Mouse (Mus musculus) liver, embryonic 11.5 days (tissue): ENCODE results near the gene Engase. TPM values are rescaled to one million over a fixed set of nuclear protein-coding genes. Genes with fewer than 3 reads are reported as not detected.

Experiments
- ATAC-seq: fragments of 200-750 bp; cut with Nextera tagmentation; replicated peaks from 2 replicates; pipeline ENCODE4 v1.8.0; 2017; ENCODE audit warnings: moderate number of reproducible peaks, mild to moderate bottlenecking, moderate TSS enrichment, moderate library complexity; ENCODE audit not compliant: low FRiP score
- DNase-seq: peaks from one replicate; pipeline ENCODE4 v3.0.0-alpha.2; 2017; ENCODE audit warnings: low spot score
- H3K27ac ChIP-seq: fragments of 300-500 bp; sonication (generic); 2 replicates; pipeline ENCODE4 v1.5.1; 2014; ENCODE audit warnings: mild to moderate bottlenecking, low read depth, low read length, control low read depth
- H3K27me3 ChIP-seq: fragments of 300-500 bp; sonication (generic); replicated peaks from 2 replicates; pipeline ENCODE4 v1.6.1; 2014; ENCODE audit warnings: low read length, mixed read lengths; ENCODE audit not compliant: control insufficient read depth, insufficient read depth
- H3K36me3 ChIP-seq: fragments of 300-500 bp; sonication (generic); 2 replicates; pipeline ENCODE4 v1.6.1; 2014; ENCODE audit warnings: mild to moderate bottlenecking, low read length, moderate library complexity, mixed read lengths; ENCODE audit not compliant: control insufficient read depth, insufficient read depth
- H3K4me1 ChIP-seq: fragments of 300-500 bp; sonication (generic); replicated peaks from 2 replicates; pipeline ENCODE4 v1.6.1; 2014; ENCODE audit warnings: low read length, mixed read lengths; ENCODE audit not compliant: control insufficient read depth, insufficient read depth
- H3K4me2 ChIP-seq: fragments of 300-500 bp; sonication (generic); 2 replicates; pipeline ENCODE4 v1.6.1; 2014; ENCODE audit warnings: mild to moderate bottlenecking, control low read depth, moderate library complexity
- H3K4me3 ChIP-seq: fragments of 300-500 bp; sonication (generic); 2 replicates; pipeline ENCODE4 v1.5.1; 2014; ENCODE audit warnings: low read depth, low read length, control low read depth
- H3K9ac ChIP-seq: fragments of 300-500 bp; sonication (generic); 2 replicates; pipeline ENCODE4 v1.6.1; 2014; ENCODE audit warnings: low read depth, low read length, control low read depth
- H3K9me3 ChIP-seq: fragments of 300-500 bp; sonication (generic); 2 replicates; pipeline ENCODE4 v1.6.1; 2016; ENCODE audit warnings: low read length, inconsistent platforms, mixed read lengths; ENCODE audit not compliant: control insufficient read depth
- WGBS: fragments of 180-500 bp; shearing (Covaris S2); extraction: QIAGEN DNeasy Blood & Tissue Kit; methylation state at CpG from one replicate; pipeline ENCODE4 v1.1.7; 2014; 5-methylcytosine and 5-hydroxymethylcytosine counted together
- polyA plus RNA-seq: library from polyadenylated mRNA; unstranded; fragments of >200 nt; fragmentation: Nextera tagmentation; extraction: Ambion mirVana; gene quantifications from 2 replicates; pipeline ENCODE4 v1.2.1, GENCODE M21; 2014

The Engase gene
- polyA plus RNA-seq, 1 experiment from 2014 or later = 13.4 TPM

GRCm38 (mm10) chr11:118488191-118488906, 11.7 kb downstream of the Engase start:
- H3K4me3 ChIP-seq = no peak overlapping the region
- H3K4me2 ChIP-seq = no peak overlapping the region
- no peaks in the 10 kb centered on the region for H3K9me3 ChIP-seq
- H3K27me3 ChIP-seq = no peaks in the 10 kb centered on the region; the same call in 1 of the 2 replicates
- H3K36me3 ChIP-seq = peaks cover 9% of the 10 kb centered on the region; the same call in 1 of the 2 replicates
- H3K27ac ChIP-seq = no peak overlapping the region
- ATAC-seq (no peak), DNase-seq (no peak)
- WGBS = 76% methylated on average over 8 of the region's 8 CpGs
- peaks cover 5% of the 10 kb centered on the region for H3K4me1 ChIP-seq
- H3K9ac ChIP-seq = no peak overlapping the region

- H3K27me3 ChIP-seq = no peaks in the 10 kb centered on the region; the same call in 1 of the 2 replicates
- no peak overlapping the region for H3K4me3 ChIP-seq
- WGBS = 78% methylated on average over 12 of the region's 12 CpGs
- ATAC-seq (no peak), DNase-seq (no peak)
- peaks cover 5% of the 10 kb centered on the region for H3K4me1 ChIP-seq
- no peaks in the 10 kb centered on the region for H3K9me3 ChIP-seq
- no peak overlapping the region for H3K4me2 ChIP-seq
- H3K9ac ChIP-seq = no peak overlapping the region
- H3K27ac ChIP-seq = no peak overlapping the region
- peaks cover 5% of the 10 kb centered on the region; the same call in 1 of the 2 replicates for H3K36me3 ChIP-seq
These were observed 12.3 kb downstream of the Engase start for GRCm38 (mm10) chr11:118488907-118489270.

- 16% methylated on average over 22 of the region's 22 CpGs for WGBS
These were observed 14.1 kb downstream of the Engase start for GRCm38 (mm10) chr11:118490566-118491218.

GRCm38 (mm10) chr11:118491230-118491629, 14.6 kb downstream of the Engase start:
- Histone ChIP-seq H3K27me3 (no peaks in the 10 kb centered on the region; the same call in 1 of the 2 replicates), H3K4me3 (no peak overlapping the region), H3K9ac (no peak overlapping the region), H3K36me3 (no peaks in the 10 kb centered on the region), H3K9me3 (no peaks in the 10 kb centered on the region), H3K4me1 (peaks cover 5% of the 10 kb centered on the region), H3K4me2 (no peak overlapping the region), H3K27ac (no peak overlapping the region)
- DNase-seq = no peak
- 75% methylated on average over 7 of the region's 7 CpGs for WGBS
- no peak for ATAC-seq

More at GRCm38 (mm10) chr11:118490566-118491218, 14.1 kb downstream of the Engase start:
- Histone ChIP-seq H3K9me3 (no peaks in the 10 kb centered on the region), H3K9ac (peak overlapping the region; percentile 38), H3K27me3 (no peaks in the 10 kb centered on the region; the same call in 1 of the 2 replicates), H3K4me2 (peak overlapping the region; percentile 67), H3K27ac (no peak overlapping the region), H3K36me3 (no peaks in the 10 kb centered on the region), H3K4me3 (peak overlapping the region; percentile 35), H3K4me1 (peaks cover 5% of the 10 kb centered on the region)
- ATAC-seq = peak; percentile 80
- peak; percentile 84 for DNase-seq

- H3K9ac ChIP-seq = no peak overlapping the region
- no peak for DNase-seq
- peaks cover 5% of the 10 kb centered on the region for H3K4me1 ChIP-seq
- H3K27ac ChIP-seq = no peak overlapping the region
- peaks cover 6% of the 10 kb centered on the region for H3K27me3 ChIP-seq
- H3K4me2 ChIP-seq = no peak overlapping the region
- no peaks in the 10 kb centered on the region for H3K9me3 ChIP-seq
- H3K4me3 ChIP-seq = no peak overlapping the region
- 77% methylated on average over 2 of the region's 2 CpGs for WGBS
- ATAC-seq = no peak
- no peaks in the 10 kb centered on the region for H3K36me3 ChIP-seq
These were observed 16.8 kb downstream of the Engase start for GRCm38 (mm10) chr11:118493458-118493857.

DNA sequence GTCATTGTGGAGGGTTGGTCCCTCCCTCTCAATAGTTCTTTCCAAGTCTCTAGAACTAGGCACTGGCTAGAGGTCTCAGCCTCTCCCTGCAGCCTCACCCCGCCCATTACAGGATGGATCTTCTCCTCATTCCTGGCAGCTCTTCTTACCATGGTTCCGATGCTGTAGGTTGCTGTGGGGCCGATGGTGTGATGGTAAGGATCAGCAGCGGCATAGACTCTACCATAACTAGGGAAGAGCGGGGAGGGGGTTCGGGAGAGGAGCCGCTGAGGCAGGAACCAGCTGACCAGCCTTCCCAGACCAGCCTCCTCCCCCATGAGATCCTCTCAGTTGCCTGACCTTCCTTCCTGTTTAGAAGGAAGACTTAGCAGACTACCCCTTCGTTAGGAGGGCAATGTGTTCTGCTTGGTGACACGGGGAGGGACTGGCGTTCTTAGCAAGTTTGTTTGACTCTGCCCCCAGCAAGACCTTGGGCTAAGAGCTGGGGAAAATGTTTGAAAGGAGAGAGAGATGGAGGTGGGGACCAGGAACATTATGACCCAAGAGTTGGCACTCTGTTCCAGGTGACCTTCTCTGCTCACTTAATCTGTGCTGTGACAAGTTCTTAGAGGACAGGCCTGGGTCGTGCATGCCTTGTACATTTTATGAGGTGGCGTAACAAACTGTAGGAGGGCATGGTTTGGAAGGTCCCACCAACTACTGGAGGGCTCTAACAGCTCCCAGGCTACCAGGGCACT, 17.5 kb downstream of the Engase start:
- Histone ChIP-seq H3K4me3 (no peak overlapping the region), H3K36me3 (no peaks in the 10 kb centered on the region), H3K4me2 (no peak overlapping the region), H3K9me3 (no peaks in the 10 kb centered on the region), H3K9ac (no peak overlapping the region), H3K27ac (no peak overlapping the region), H3K4me1 (peaks cover 5% of the 10 kb centered on the region), H3K27me3 (peaks cover 9% of the 10 kb centered on the region)
- 61% methylated on average over 12 of the region's 12 CpGs for WGBS
- ATAC-seq (no peak), DNase-seq (no peak)

DNA sequence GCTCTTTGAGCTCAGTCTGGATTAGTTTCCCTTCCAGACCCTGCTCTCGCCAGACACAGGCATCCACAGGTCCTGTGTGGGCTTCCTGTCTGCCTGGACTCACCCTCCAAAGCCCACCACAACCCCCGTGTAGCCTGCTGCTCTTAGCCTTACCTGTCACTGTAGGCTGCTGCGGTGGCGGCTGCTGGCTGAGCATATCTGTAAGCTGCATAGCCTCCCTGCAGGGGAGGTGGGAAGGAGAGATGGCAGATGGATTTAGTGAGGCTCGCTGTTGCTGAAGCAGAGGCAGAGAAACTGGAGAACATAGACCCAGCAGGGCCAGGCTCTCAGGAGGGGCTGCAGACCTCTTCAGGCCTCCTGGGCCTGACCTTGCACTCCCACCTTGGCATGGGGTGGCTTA, 18.4 kb downstream of the Engase start:
- DNase-seq (no peak), ATAC-seq (no peak)
- no peak overlapping the region for H3K4me3 ChIP-seq
- H3K36me3 ChIP-seq = no peaks in the 10 kb centered on the region
- H3K4me2 ChIP-seq = no peak overlapping the region
- WGBS = 36% methylated on average over 5 of the region's 5 CpGs
- no peak overlapping the region for H3K9ac ChIP-seq
- H3K9me3 ChIP-seq = no peaks in the 10 kb centered on the region
- no peak overlapping the region for H3K27ac ChIP-seq
- peaks cover 5% of the 10 kb centered on the region for H3K4me1 ChIP-seq
- H3K27me3 ChIP-seq = peaks cover 9% of the 10 kb centered on the region

- Histone ChIP-seq H3K9me3 (no peaks in the 10 kb centered on the region), H3K4me3 (no peak overlapping the region), H3K4me1 (no peaks in the 10 kb centered on the region), H3K27me3 (peaks cover 9% of the 10 kb centered on the region; the same call in 1 of the 2 replicates), H3K9ac (no peak overlapping the region), H3K4me2 (no peak overlapping the region), H3K36me3 (no peaks in the 10 kb centered on the region), H3K27ac (no peak overlapping the region)
- WGBS = 69% methylated on average over 20 of the region's 20 CpGs
- DNase-seq = no peak
- ATAC-seq = no peak
These were observed 19.5 kb downstream of the Engase start for GRCm38 (mm10) chr11:118496066-118496689.
